Mouse (Mus musculus): ENCODE measurements around the gene Fam72a. TPM values are rescaled to one million over a fixed set of nuclear protein-coding genes. Genes with fewer than 3 reads are reported as not detected.

The Fam72a gene
- 5.3 and 5.7 TPM in 2 replicates for polyA plus RNA-seq (2016; fragmentation: Nextera tagmentation; extraction: Ambion mirVana)

GRCm38 (mm10) chr1:131527281-131528080, at the start of gene Fam72a, which contains the start of gene Srgap2:
Fam72a (plus strand) TSS chr1:131527903.
Srgap2 (minus strand) TSS chr1:131527352.
- peaks cover 69% of the 10 kb centered on the region for H3K4me1 ChIP-seq

DNA sequence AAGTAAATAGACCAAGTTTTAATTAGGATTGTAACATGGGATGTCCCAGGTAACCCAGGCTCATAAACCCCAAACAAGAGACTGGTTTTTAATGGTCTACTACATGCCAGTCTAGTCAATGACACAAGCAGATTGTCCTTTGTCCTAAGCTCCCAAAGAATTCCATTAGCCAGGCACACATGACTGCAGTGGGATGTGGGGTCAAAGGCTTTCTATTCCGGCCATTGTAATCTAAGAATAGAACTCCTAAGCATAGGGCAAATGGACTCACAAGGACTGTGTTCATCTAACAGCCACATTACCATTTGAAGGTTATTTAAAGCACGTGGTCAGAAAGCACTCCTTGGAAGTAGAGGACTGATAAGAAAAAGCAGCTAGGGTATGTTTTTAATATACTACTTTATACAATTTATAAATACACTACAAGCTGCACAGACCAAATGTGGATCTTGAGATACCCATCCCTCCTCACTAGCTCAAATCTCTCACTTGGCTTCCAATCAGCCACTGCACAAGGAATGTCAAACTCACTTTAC, 48.9 kb upstream of the Fam72a start:
- WGBS: 35% methylated on average over 2 of the region's 2 CpGs
- Histone ChIP-seq H3K27me3 (ENCODE audit: poor library complexity, severe bottlenecking) (no peaks in the 10 kb centered on the region), H3K36me3 (replicated peaks) (peaks cover 21% of the 10 kb centered on the region), H3K9me3 (peaks cover 20% of the 10 kb centered on the region; the same call in 1 of the 2 replicates), H3K4me3 (no peak overlapping the region), H3K27ac (no peak overlapping the region), H3K4me1 (peaks cover 25% of the 10 kb centered on the region)
- DNase-seq (ENCODE audit: extremely low spot score, low spot score): no peak

More at GRCm38 (mm10) chr1:131527281-131528080, at the start of gene Fam72a, which contains the start of gene Srgap2:
- H3K27me3 ChIP-seq (ENCODE audit: poor library complexity, severe bottlenecking): no peaks in the 10 kb centered on the region
- DNase-seq (ENCODE audit: extremely low spot score, low spot score): peak; percentile 97
- under 1% methylated on average over 44 of the region's 44 CpGs for WGBS
- H3K4me3 ChIP-seq: peak within 1 kb of the TSS; percentile 87
- peak within 1 kb of the TSS; percentile 95 for H3K27ac ChIP-seq
- H3K36me3 ChIP-seq (replicated peaks): peaks cover 11% of the 10 kb centered on the region; the same call in 1 of the 2 replicates
- H3K9me3 ChIP-seq: no peaks in the 10 kb centered on the region

- H3K27me3 ChIP-seq (ENCODE audit: poor library complexity, severe bottlenecking): no peaks in the 10 kb centered on the region
- DNase-seq (ENCODE audit: extremely low spot score, low spot score): no peak
- peaks cover 35% of the 10 kb centered on the region for H3K4me1 ChIP-seq
- peaks cover 20% of the 10 kb centered on the region; the same call in 1 of the 2 replicates for H3K9me3 ChIP-seq
- peaks cover 21% of the 10 kb centered on the region for H3K36me3 ChIP-seq (replicated peaks)
- H3K4me3 ChIP-seq: no peak overlapping the region
- H3K27ac ChIP-seq: no peak overlapping the region
Measured at GRCm38 (mm10) chr1:131481391-131481790, 46.3 kb upstream of the Fam72a start.

DNA sequence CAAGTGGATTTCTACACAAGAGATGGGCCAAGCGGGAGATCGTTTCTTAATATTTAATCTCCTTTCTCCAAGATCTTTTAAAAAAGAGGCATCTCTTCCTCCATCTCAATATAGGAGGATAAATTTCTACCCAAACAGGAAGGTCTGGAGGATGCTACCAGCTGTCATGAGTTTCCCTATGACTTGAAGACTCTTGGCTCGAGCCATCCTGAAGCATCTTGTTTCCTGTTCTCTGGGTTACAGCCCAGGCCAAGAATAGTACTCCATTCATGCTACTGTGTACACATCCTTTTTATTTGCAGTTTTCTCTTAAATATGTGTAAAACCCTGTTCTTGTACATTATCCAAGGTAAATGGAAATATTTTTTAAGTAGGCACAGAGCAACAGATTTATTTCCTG, 45.5 kb upstream of the Fam72a start:
- DNase-seq (ENCODE audit: extremely low spot score, low spot score): no peak
- Histone ChIP-seq H3K36me3 (replicated peaks) (peaks cover 21% of the 10 kb centered on the region), H3K9me3 (peaks cover 20% of the 10 kb centered on the region; the same call in 1 of the 2 replicates), H3K4me1 (peaks cover 42% of the 10 kb centered on the region), H3K4me3 (no peak overlapping the region), H3K27ac (no peak overlapping the region), H3K27me3 (ENCODE audit: poor library complexity, severe bottlenecking) (no peaks in the 10 kb centered on the region)
- WGBS: 94% methylated on average over 3 of the region's 3 CpGs

DNA sequence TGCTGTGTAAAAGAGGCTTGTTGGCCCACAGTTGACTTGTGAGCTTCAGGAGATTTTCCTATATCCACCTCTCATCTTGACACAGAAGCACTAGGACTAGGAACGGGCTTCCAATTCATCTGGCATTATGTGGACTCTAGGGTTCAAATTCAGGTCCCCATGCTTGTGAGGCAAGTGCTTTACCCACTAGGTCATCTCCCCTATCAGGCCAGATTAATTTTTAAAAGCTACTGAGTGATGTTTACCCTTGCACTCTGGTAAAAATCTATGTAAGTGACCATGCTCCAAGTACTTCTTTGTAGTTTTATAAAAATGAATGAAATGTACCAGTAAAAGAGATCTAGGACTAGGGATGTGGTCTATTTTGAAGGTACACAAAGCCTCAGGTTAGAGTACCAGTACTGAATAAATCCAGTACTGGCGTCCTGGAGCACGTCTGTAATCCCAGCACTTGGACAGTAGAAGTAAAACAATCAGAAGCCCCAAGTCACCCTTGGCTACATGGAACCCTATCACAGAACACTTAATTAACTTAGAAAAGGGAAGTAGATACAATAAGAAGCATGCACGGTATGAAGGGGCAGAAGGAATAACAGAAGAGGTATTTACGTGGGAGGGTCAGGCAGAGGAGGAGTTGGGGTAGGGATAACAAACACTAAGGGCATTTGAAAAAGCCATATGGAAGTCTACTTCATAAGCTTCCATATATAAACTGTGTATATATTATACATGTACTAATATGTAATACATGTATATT, 41.4 kb upstream of the Fam72a start:
- DNase-seq (ENCODE audit: extremely low spot score, low spot score): no peak
- no peak overlapping the region for H3K4me3 ChIP-seq
- no peaks in the 10 kb centered on the region for H3K27me3 ChIP-seq (ENCODE audit: poor library complexity, severe bottlenecking)
- H3K36me3 ChIP-seq (replicated peaks): peaks cover 1% of the 10 kb centered on the region; the same call in 1 of the 2 replicates
- H3K9me3 ChIP-seq: no peaks in the 10 kb centered on the region
- H3K27ac ChIP-seq: no peak overlapping the region
- peaks cover 28% of the 10 kb centered on the region for H3K4me1 ChIP-seq
- 74% methylated on average over 5 of the region's 5 CpGs for WGBS

DNA sequence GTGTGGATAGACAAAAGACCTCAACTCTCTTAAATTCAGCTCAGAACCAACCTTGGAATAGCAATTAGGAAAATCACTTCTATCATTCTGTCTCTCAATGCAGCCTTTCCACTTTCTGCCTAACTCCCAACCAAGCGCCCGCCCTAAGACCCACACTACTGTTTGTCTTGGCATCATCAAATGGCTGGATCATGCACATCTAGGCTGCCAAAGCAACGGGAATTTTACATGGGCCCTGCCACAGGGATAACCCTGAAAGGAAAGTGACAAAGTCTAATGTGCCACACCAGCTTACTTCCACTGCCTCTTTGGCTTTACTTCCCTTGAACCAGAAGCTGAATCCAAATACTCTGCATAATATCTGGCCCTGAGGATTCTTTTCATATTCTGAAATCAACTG, 38.4 kb upstream of the Fam72a start:
- Histone ChIP-seq H3K36me3 (replicated peaks) (no peaks in the 10 kb centered on the region), H3K27ac (no peak overlapping the region), H3K9me3 (no peaks in the 10 kb centered on the region), H3K4me1 (peaks cover 23% of the 10 kb centered on the region), H3K27me3 (ENCODE audit: poor library complexity, severe bottlenecking) (no peaks in the 10 kb centered on the region), H3K4me3 (no peak overlapping the region)
- WGBS: 95% methylated on average over 3 of the region's 3 CpGs
- no peak for DNase-seq (ENCODE audit: extremely low spot score, low spot score)

- Histone ChIP-seq H3K36me3 (replicated peaks) (no peaks in the 10 kb centered on the region), H3K27ac (no peak overlapping the region), H3K4me1 (peaks cover 20% of the 10 kb centered on the region), H3K27me3 (ENCODE audit: poor library complexity, severe bottlenecking) (no peaks in the 10 kb centered on the region), H3K4me3 (no peak overlapping the region), H3K9me3 (no peaks in the 10 kb centered on the region)
- no peak for DNase-seq (ENCODE audit: extremely low spot score, low spot score)
- WGBS: 75% methylated on average over 4 of the region's 4 CpGs
Measured at GRCm38 (mm10) chr1:131491579-131491978, 36.1 kb upstream of the Fam72a start.

DNA sequence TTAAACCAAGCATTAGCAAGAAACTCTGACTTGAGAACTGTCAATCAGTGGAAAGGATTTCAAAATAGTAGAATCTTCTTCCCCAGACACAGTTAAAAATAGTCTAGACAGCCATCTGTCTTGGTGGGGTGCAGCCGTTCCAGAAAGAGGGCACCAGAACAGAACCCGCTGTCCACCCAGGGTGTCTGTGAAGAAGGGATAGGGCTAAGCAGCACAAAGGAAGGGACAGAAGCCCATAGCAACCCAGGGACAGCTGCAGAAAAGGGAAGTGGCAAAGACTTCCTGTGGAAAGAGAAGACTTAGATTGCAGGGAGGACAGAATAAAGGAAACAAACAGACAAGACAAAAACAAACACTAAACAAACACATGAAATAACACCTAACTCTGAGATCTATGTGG, 35.3 kb upstream of the Fam72a start:
- DNase-seq (ENCODE audit: extremely low spot score, low spot score): no peak
- H3K27ac ChIP-seq: no peak overlapping the region
- H3K4me1 ChIP-seq: peaks cover 14% of the 10 kb centered on the region
- 81% methylated on average over 2 of the region's 2 CpGs for WGBS
- no peaks in the 10 kb centered on the region for H3K36me3 ChIP-seq (replicated peaks)
- no peaks in the 10 kb centered on the region for H3K27me3 ChIP-seq (ENCODE audit: poor library complexity, severe bottlenecking)
- H3K4me3 ChIP-seq: no peak overlapping the region
- H3K9me3 ChIP-seq: no peaks in the 10 kb centered on the region

GRCm38 (mm10) chr1:131493966-131494898, 33.5 kb upstream of the Fam72a start:
- Histone ChIP-seq H3K27ac (no peak overlapping the region), H3K27me3 (ENCODE audit: poor library complexity, severe bottlenecking) (no peaks in the 10 kb centered on the region), H3K4me3 (no peak overlapping the region), H3K36me3 (replicated peaks) (no peaks in the 10 kb centered on the region), H3K4me1 (peaks cover 13% of the 10 kb centered on the region), H3K9me3 (no peaks in the 10 kb centered on the region)
- DNase-seq (ENCODE audit: extremely low spot score, low spot score): no peak
- WGBS: 92% methylated on average over 4 of the region's 4 CpGs

GRCm38 (mm10) chr1:131498231-131498630, 29.5 kb upstream of the Fam72a start:
- no peak overlapping the region for H3K4me3 ChIP-seq
- no peaks in the 10 kb centered on the region for H3K36me3 ChIP-seq (replicated peaks)
- 95% methylated on average over 1 of the region's 1 CpGs for whole genome bisulfite sequencing
- H3K27ac ChIP-seq: no peak overlapping the region
- H3K27me3 ChIP-seq (ENCODE audit: poor library complexity, severe bottlenecking): no peaks in the 10 kb centered on the region
- H3K9me3 ChIP-seq: no peaks in the 10 kb centered on the region
- peaks cover 5% of the 10 kb centered on the region; the same call in 1 of the 2 replicates for H3K4me1 ChIP-seq
- no peak for DNase-seq (ENCODE audit: extremely low spot score, low spot score)

- Histone ChIP-seq H3K27ac (no peak overlapping the region), H3K4me3 (no peak overlapping the region), H3K36me3 (replicated peaks) (no peaks in the 10 kb centered on the region), H3K4me1 (no peaks in the 10 kb centered on the region), H3K27me3 (ENCODE audit: poor library complexity, severe bottlenecking) (no peaks in the 10 kb centered on the region), H3K9me3 (no peaks in the 10 kb centered on the region)
- no peak for DNase-seq (ENCODE audit: extremely low spot score, low spot score)
- 90% methylated on average over 1 of the region's 1 CpGs for WGBS
Measured at GRCm38 (mm10) chr1:131501681-131502080, 26.0 kb upstream of the Fam72a start.

DNA sequence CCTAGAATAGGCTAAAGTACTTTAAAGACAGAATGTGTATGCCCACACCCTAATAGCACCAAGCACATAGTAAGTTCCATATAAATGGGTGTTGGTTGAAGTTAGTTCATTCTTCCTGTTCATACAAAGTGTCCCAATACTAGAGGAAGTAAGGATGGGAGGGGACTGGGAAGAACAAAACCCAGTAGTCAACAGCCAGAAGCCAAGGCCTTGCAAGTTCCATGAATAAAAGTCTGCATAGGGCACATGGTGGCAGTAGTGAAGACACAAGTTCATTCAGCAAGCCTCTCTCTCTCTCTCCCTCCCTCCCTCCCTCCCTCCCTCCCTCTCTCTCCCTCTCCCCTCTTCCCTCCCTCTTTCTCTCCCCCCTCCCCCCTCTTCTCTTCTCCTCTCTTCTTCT, 16.6 kb upstream of the Fam72a start:
- DNase-seq (ENCODE audit: extremely low spot score, low spot score): no peak
- Histone ChIP-seq H3K4me3 (no peak overlapping the region), H3K27ac (no peak overlapping the region), H3K9me3 (no peaks in the 10 kb centered on the region), H3K4me1 (no peaks in the 10 kb centered on the region), H3K36me3 (replicated peaks) (peaks cover 6% of the 10 kb centered on the region; the same call in 1 of the 2 replicates), H3K27me3 (ENCODE audit: poor library complexity, severe bottlenecking) (no peaks in the 10 kb centered on the region)
